Mouse (Mus musculus): ENCODE data around the gene Pld3.

Gene Pld3

GRCm38 (mm10) chr7:27560978-27561377, 8.0 kb upstream of the Pld3 start:
- DNase-seq, result no peak

GRCm38 (mm10) chr7:27560291-27560887, 7.4 kb upstream of the Pld3 start:
- DNase-seq, result no peak

- DNase-seq, result no peak
Measured at GRCm38 (mm10) chr7:27552070-27552469, 948 bp downstream of the Pld3 start.

- no peak for DNase-seq
Measured at GRCm38 (mm10) chr7:27549597-27549996, 3.4 kb downstream of the Pld3 start.

GRCm38 (mm10) chr7:27544675-27545370, 8.2 kb downstream of the Pld3 start:
- peak; percentile 53 for DNase-seq

GRCm38 (mm10) chr7:27543851-27544250, 9.2 kb downstream of the Pld3 start:
- no peak for DNase-seq

- no peak for DNase-seq
Measured at GRCm38 (mm10) chr7:27543065-27543464, 10.0 kb downstream of the Pld3 start.

- DNase-seq, result peak; percentile 89
Measured at GRCm38 (mm10) chr7:27542392-27543033, 10.5 kb downstream of the Pld3 start.

GRCm38 (mm10) chr7:27541922-27542321, 11.1 kb downstream of the Pld3 start:
- no peak for DNase-seq

GRCm38 (mm10) chr7:27541431-27541830, 11.6 kb downstream of the Pld3 start:
- peak; percentile 51 for DNase-seq

- DNase-seq, result no peak
Measured at GRCm38 (mm10) chr7:27540935-27541334, 12.1 kb downstream of the Pld3 start.

- no peak for DNase-seq
Measured at GRCm38 (mm10) chr7:27540521-27540920, 12.5 kb downstream of the Pld3 start.

GRCm38 (mm10) chr7:27538797-27539196, 14.2 kb downstream of the Pld3 start:
- no peak for DNase-seq

- DNase-seq, result no peak
Measured at GRCm38 (mm10) chr7:27537998-27538397, 15.0 kb downstream of the Pld3 start.

GRCm38 (mm10) chr7:27536618-27537017, 16.4 kb downstream of the Pld3 start:
- peak; percentile 47 for DNase-seq

- no peak for DNase-seq
Measured at GRCm38 (mm10) chr7:27535386-27535785, 17.6 kb downstream of the Pld3 start.

GRCm38 (mm10) chr7:27532480-27533050, 20.5 kb downstream of the Pld3 start:
- DNase-seq, result no peak

GRCm38 (mm10) chr7:27531707-27532106, 21.3 kb downstream of the Pld3 start:
- no peak for DNase-seq

- no peak for DNase-seq
Measured at GRCm38 (mm10) chr7:27530937-27531336, 22.1 kb downstream of the Pld3 start.

- no peak for DNase-seq
Measured at GRCm38 (mm10) chr7:27529070-27529469, 23.9 kb downstream of the Pld3 start.

- DNase-seq, result peak; percentile 86
Measured at GRCm38 (mm10) chr7:27526039-27526827, 26.8 kb downstream of the Pld3 start.

GRCm38 (mm10) chr7:27523805-27524204, 29.2 kb downstream of the Pld3 start:
- DNase-seq, result no peak

- no peak for DNase-seq
Measured at GRCm38 (mm10) chr7:27522967-27523366, 30.1 kb downstream of the Pld3 start, which contains the start of gene Hipk4. Gene Hipk4, plus strand, starts transcription at chr7:27523267.

Data from lung, postnatal 36 days (tissue).